Mouse (Mus musculus): ENCODE data around the gene Sgf29. TPM values are rescaled to one million over a fixed set of nuclear protein-coding genes. Genes with fewer than 3 reads are reported as not detected.

Gene Sgf29
- polyA plus RNA-seq, 1 experiment from 2014 or later, result 53.6 TPM

DNA sequence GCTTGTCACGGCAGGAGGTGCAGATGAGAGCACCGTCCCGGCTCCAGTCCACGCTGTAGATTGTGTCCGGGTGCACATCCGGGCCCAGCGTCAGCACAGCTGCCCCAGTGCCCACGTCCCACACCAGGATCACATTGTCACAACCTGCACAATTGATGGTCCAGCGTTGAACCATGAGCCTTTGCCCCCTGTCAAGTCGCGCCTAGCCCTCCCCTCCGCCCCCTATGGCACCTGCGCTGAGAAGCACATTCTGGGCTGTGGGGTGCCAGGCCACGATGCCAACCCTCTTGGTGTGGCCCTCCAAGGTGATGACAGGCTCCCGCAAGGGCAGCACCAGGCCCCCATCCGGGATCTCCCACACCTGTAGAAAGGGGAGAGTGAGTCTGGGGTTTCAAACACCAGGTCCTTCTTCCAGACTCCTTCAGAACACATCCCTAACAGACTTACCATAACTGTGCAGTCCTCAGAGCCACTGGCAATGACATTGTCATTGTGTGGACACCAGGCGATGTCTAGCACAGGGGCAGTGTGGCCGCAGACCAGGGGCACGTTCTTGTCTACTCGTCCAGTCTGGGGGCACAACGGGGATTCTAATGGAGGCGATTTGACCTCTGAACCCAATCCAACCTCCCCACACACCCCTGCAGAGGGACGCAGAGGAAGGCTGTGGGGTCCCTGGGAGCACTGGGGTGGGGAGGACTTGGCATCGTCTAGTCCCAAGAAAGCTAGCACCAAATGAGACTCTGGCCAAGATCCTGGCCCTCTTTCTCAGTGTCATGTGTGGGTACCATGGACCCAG, 52.6 kb downstream of the Sgf29 start:
- H3K4me3 ChIP-seq (ENCODE audit: low read depth, low read length), result no peak overlapping the region
- H3K36me3 ChIP-seq (ENCODE audit: control insufficient read depth, insufficient read depth, low read length), result no peaks in the 10 kb centered on the region
- no peaks in the 10 kb centered on the region for H3K9me3 ChIP-seq (ENCODE audit: control insufficient read depth, low read length)
- no peak for DNase-seq (ENCODE audit: low spot score)
- 0 out of 2 replicates have a peak overlapping the region, but pooled peaks have one; percentile 2 for H3K4me2 ChIP-seq (ENCODE audit: low read depth, low read length, severe bottlenecking)
- peaks cover 10% of the 10 kb centered on the region for H3K4me1 ChIP-seq (replicated peaks; ENCODE audit: control insufficient read depth, insufficient read depth, low read length)
- H3K27ac ChIP-seq (ENCODE audit: low read depth, low read length), result no peak overlapping the region
- 0 out of 2 replicates have a peak, but pooled peaks cover 6% of the 10 kb centered on the region for H3K27me3 ChIP-seq (ENCODE audit: control insufficient read depth, insufficient read depth, low read length)
- H3K9ac ChIP-seq (ENCODE audit: low read length), result no peak overlapping the region
- WGBS, result 58% methylated on average over 24 of the region's 24 CpGs
- no peak for ATAC-seq (replicated peaks; ENCODE audit: low FRiP score)

DNA sequence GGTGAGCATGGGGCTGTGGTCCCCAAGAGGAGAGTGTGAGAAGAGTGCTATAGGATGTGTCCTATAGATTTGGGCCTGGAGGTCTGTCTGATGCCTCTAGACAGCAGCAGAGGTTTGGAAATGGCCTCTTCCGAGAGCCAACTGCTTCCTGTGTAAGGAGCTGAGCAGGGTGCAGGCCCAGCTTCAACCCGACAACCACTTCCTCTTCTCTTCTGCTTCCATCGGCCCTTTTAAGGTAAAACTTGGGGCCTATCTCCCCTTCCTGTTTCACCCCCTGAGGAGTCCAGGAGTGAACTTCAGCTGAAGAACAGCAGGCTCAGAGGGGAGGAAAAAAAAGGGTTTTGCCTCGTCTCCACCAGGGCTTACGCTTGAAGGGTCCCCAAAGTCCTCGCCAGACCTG, 53.2 kb downstream of the Sgf29 start:
- H3K9me3 ChIP-seq (ENCODE audit: control insufficient read depth, low read length), result no peaks in the 10 kb centered on the region
- ATAC-seq (replicated peaks; ENCODE audit: low FRiP score) (no peak), DNase-seq (ENCODE audit: low spot score) (no peak)
- no peak overlapping the region for H3K4me3 ChIP-seq (ENCODE audit: low read depth, low read length)
- H3K9ac ChIP-seq (ENCODE audit: low read length), result no peak overlapping the region
- H3K4me2 ChIP-seq (ENCODE audit: low read depth, low read length, severe bottlenecking), result no peak overlapping the region
- no peak overlapping the region for H3K27ac ChIP-seq (ENCODE audit: low read depth, low read length)
- WGBS, result 83% methylated on average over 6 of the region's 6 CpGs
- no peaks in the 10 kb centered on the region for H3K36me3 ChIP-seq (ENCODE audit: control insufficient read depth, insufficient read depth, low read length)
- H3K4me1 ChIP-seq (replicated peaks; ENCODE audit: control insufficient read depth, insufficient read depth, low read length), result peaks cover 7% of the 10 kb centered on the region
- H3K27me3 ChIP-seq (ENCODE audit: control insufficient read depth, insufficient read depth, low read length), result 0 out of 2 replicates have a peak, but pooled peaks cover 6% of the 10 kb centered on the region

DNA sequence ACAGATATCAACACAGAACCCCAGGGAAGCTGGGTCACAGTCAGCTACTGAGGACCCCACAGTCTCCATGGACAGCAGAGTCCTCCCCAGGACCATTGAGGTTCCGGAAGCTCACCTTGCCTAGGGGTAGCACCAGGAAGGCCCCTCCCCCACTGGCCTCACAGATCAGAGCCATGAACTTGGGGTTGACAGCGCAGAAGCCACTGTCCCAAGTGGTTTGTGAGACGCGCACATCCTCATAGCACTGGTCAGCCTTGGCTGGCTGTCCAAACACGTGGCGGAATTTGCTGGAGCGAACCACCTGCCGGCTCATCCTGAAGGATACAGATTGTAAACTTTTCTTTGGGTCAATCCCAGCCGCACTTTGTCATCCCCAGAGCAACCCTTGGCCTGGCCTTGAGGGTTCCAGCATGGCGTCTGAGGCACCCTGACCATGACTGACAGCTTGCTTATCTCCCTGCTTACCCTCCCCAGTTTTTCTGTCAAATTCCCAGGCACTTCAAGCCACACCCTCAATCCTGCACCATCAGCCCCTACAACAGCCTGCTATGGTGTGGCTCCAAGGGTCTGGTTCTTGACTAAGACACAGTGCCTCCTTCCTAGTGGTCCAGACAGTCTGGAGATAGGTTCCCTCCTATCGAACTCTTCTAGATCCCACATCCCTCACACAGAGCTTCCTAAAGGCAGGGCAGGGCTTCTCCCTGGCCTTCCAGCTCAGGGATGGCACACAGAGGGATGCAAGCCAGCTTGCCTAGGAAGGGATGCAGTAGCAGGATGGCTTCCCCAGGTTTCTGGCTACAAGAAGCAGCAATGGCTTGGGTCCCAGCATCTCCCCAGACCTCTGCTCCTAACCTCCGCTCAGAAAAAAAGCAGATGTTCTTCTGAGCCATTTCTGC, 54.0 kb downstream of the Sgf29 start:
- Histone ChIP-seq H3K9me3 (ENCODE audit: control insufficient read depth, low read length) (no peaks in the 10 kb centered on the region), H3K36me3 (ENCODE audit: control insufficient read depth, insufficient read depth, low read length) (no peaks in the 10 kb centered on the region), H3K4me1 (replicated peaks; ENCODE audit: control insufficient read depth, insufficient read depth, low read length) (peaks cover 5% of the 10 kb centered on the region), H3K4me2 (ENCODE audit: low read depth, low read length, severe bottlenecking) (peak overlapping the region; percentile 85), H3K4me3 (ENCODE audit: low read depth, low read length) (peak overlapping the region; percentile 49; the same call in 1 of the 2 replicates), H3K9ac (ENCODE audit: low read length) (no peak overlapping the region), H3K27ac (ENCODE audit: low read depth, low read length) (no peak overlapping the region), H3K27me3 (ENCODE audit: control insufficient read depth, insufficient read depth, low read length) (0 out of 2 replicates have a peak, but pooled peaks cover 6% of the 10 kb centered on the region)
- 80% methylated on average over 12 of the region's 12 CpGs for WGBS
- ATAC-seq (replicated peaks; ENCODE audit: low FRiP score) (no peak), DNase-seq (ENCODE audit: low spot score) (no peak)

DNA sequence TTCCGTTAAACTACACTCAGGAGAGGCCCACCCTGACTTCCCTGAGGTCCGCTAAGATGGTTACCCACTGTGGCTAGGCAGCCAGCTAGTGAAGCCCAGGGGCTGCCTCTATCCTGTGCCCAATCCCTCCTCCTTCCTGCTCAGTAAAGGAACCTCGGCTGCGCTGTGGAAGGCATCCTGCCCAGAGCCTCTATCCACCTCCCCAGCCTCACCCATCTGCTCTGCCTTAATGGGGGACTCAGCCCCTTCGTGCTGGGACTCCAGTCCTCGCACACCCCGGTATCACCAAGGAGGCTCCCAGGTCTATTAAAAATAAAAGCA, 54.6 kb downstream of the Sgf29 start:
- H3K27ac ChIP-seq (ENCODE audit: low read depth, low read length), result no peak overlapping the region
- peaks cover 5% of the 10 kb centered on the region for H3K4me1 ChIP-seq (replicated peaks; ENCODE audit: control insufficient read depth, insufficient read depth, low read length)
- no peak for ATAC-seq (replicated peaks; ENCODE audit: low FRiP score)
- no peaks in the 10 kb centered on the region for H3K36me3 ChIP-seq (ENCODE audit: control insufficient read depth, insufficient read depth, low read length)
- H3K4me2 ChIP-seq (ENCODE audit: low read depth, low read length, severe bottlenecking), result peak overlapping the region; percentile 85
- WGBS, result 17% methylated on average over 7 of the region's 7 CpGs
- 0 out of 2 replicates have a peak, but pooled peaks cover 6% of the 10 kb centered on the region for H3K27me3 ChIP-seq (ENCODE audit: control insufficient read depth, insufficient read depth, low read length)
- no peaks in the 10 kb centered on the region for H3K9me3 ChIP-seq (ENCODE audit: control insufficient read depth, low read length)
- peak overlapping the region; percentile 67 for H3K9ac ChIP-seq (ENCODE audit: low read length)
- H3K4me3 ChIP-seq (ENCODE audit: low read depth, low read length), result peak overlapping the region; percentile 49
- no peak for DNase-seq (ENCODE audit: low spot score)

DNA sequence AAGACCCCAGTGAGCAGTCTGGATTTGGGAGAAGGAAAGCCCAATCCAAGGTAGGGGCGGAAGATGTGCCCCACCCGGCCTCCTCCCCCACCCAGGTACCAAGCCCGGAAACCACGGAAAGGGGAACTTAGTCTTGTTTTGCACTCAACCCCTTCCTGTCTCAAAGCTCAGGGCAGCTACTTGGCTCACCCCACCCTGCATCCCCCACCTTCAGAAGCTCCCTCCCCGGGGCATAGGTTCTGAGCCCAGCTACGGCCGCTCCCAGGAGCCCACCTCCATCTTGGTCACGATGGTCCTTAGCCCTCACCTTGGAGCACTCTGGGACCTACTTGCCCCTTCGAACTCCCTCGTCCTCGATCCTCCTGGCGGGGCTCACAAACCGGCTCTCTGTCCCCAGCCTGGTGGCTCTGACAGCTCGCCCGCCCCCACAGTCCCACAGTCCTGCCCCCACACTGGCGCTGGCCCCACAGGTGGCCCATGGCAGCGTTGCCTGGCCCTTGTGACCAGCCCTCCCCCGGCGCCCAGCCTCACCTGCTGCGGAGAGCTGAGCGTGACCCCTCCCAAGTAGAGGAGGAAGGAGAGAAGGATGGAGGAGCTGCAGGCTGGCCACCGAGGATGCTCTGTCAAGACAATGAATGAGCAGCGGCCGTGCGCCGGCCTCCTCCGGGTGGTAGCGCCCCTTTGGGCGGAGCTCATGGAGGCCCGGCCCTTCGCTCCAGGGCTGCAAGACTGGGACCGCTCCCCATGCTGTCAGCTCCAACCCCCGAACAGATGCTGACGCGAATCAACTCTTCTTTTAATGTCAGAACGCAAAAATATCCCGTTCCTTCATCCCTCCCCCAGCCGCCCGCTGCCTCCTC, 55.2 kb downstream of the Sgf29 start:
- no peaks in the 10 kb centered on the region for H3K36me3 ChIP-seq (ENCODE audit: control insufficient read depth, insufficient read depth, low read length)
- peak overlapping the region; percentile 67 for H3K9ac ChIP-seq (ENCODE audit: low read length)
- ATAC-seq (replicated peaks; ENCODE audit: low FRiP score), result peak; percentile 76
- DNase-seq (ENCODE audit: low spot score), result peak; percentile 84
- 0 out of 2 replicates have a peak, but pooled peaks cover 6% of the 10 kb centered on the region for H3K27me3 ChIP-seq (ENCODE audit: control insufficient read depth, insufficient read depth, low read length)
- 2% methylated on average over 39 of the region's 39 CpGs for WGBS
- peaks cover 5% of the 10 kb centered on the region for H3K4me1 ChIP-seq (replicated peaks; ENCODE audit: control insufficient read depth, insufficient read depth, low read length)
- no peaks in the 10 kb centered on the region for H3K9me3 ChIP-seq (ENCODE audit: control insufficient read depth, low read length)
- H3K4me2 ChIP-seq (ENCODE audit: low read depth, low read length, severe bottlenecking), result peak overlapping the region; percentile 85
- H3K4me3 ChIP-seq (ENCODE audit: low read depth, low read length), result peak overlapping the region; percentile 49
- H3K27ac ChIP-seq (ENCODE audit: low read depth, low read length), result no peak overlapping the region

DNA sequence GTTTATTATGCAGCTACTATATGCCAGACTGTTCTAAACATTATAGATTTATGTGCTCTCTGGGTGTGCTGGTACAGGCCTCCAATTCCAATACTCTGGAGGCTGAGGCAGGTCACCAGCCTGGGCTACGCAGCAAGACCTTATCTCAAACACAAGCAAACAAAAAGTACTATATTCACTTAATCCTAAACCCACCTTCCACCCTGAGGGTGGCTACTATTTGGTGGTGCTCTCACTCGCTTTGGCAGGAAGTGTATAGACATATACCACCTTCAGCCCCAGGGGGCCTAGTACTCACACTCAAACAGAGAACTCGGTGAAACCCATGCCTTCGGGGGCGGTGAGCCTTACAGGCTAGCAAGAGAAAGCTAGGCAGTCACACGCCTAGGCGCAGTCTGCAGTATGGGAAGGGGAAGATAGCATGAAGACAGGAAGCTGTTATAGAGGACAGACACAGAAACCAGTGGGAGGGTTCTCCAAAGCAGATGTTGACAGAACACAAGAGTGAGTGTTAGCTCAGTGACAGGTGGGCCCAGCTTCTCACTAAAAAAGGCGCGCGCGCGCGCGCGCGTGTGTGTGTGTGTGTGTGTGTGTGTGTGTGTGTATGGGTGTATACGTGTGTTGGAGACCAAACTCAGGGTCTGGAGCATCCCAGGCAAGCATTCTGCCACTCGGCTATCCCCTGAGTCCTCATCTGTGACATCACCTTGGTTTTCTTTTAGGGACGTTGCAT, 58.5 kb downstream of the Sgf29 start, which contains the start of gene Coro1a:
Gene Coro1a (minus strand): TSS at position 346 of the 733 bp plus-strand sequence.
- Histone ChIP-seq H3K27ac (ENCODE audit: low read depth, low read length) (no peak within 1 kb of the TSS), H3K9me3 (ENCODE audit: control insufficient read depth, low read length) (no peaks in the 10 kb centered on the region), H3K9ac (ENCODE audit: low read length) (no peak within 1 kb of the TSS), H3K4me1 (replicated peaks; ENCODE audit: control insufficient read depth, insufficient read depth, low read length) (peaks cover 5% of the 10 kb centered on the region), H3K4me3 (ENCODE audit: low read depth, low read length) (no peak within 1 kb of the TSS), H3K27me3 (ENCODE audit: control insufficient read depth, insufficient read depth, low read length) (0 out of 2 replicates have a peak, but pooled peaks cover 6% of the 10 kb centered on the region), H3K4me2 (ENCODE audit: low read depth, low read length, severe bottlenecking) (no peak within 1 kb of the TSS), H3K36me3 (ENCODE audit: control insufficient read depth, insufficient read depth, low read length) (no peaks in the 10 kb centered on the region)
- no peak for DNase-seq (ENCODE audit: low spot score)
- WGBS, result 90% methylated on average over 19 of the region's 19 CpGs
- ATAC-seq (replicated peaks; ENCODE audit: low FRiP score), result no peak

DNA sequence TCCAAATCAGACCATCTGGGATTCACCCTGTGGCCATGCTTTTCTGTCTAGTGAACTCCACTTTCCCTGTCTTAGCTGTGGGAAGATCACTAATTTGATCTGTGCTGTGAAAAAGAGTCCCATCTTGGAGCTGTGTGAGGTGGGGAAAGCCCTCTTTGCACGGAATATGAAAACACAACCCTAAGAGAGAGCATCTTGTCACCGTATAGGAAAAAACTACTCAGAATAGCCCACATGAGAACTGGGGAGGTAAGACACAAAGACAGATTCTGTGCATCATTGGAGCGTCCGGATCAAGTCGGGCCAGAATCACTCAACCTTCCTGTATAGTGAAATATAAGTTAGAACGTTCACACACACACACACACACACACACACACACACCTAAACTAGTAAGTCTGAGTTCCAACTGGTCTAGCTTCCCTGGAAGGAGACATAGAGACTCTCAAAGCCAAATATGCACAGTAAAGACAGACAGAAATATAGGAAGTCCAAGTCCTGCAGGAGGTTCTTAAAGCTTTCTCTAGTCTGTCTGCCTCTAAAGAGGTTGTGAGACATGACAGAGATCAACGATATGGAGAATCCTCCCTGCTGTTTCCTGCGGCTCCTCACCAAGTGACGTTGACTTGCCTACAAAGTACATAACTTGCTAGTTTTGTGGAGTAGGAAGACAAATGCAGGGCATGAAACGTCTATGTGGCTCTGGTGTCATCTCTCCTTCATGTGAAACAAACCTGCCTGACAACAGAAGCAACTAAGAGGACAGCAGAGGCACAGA, 59.3 kb downstream of the Sgf29 start:
- Histone ChIP-seq H3K27me3 (ENCODE audit: control insufficient read depth, insufficient read depth, low read length) (0 out of 2 replicates have a peak, but pooled peaks cover 2% of the 10 kb centered on the region), H3K4me3 (ENCODE audit: low read depth, low read length) (no peak overlapping the region), H3K27ac (ENCODE audit: low read depth, low read length) (no peak overlapping the region), H3K36me3 (ENCODE audit: control insufficient read depth, insufficient read depth, low read length) (no peaks in the 10 kb centered on the region), H3K9ac (ENCODE audit: low read length) (no peak overlapping the region), H3K9me3 (ENCODE audit: control insufficient read depth, low read length) (no peaks in the 10 kb centered on the region), H3K4me2 (ENCODE audit: low read depth, low read length, severe bottlenecking) (no peak overlapping the region), H3K4me1 (replicated peaks; ENCODE audit: control insufficient read depth, insufficient read depth, low read length) (peaks cover 5% of the 10 kb centered on the region)
- 84% methylated on average over 10 of the region's 10 CpGs for whole genome bisulfite sequencing
- DNase-seq (ENCODE audit: low spot score) (no peak), ATAC-seq (replicated peaks; ENCODE audit: low FRiP score) (no peak)

Measured in forebrain, embryonic 11.5 days (tissue).